Mouse (Mus musculus): ENCODE data around the gene Nol6. TPM values are rescaled to one million over a fixed set of nuclear protein-coding genes. Genes with fewer than 3 reads are reported as not detected.

Nol6 gene
- total and polyA plus RNA-seq, 2 experiments from 2014 or later: 7.3 to 39.8 TPM

DNA sequence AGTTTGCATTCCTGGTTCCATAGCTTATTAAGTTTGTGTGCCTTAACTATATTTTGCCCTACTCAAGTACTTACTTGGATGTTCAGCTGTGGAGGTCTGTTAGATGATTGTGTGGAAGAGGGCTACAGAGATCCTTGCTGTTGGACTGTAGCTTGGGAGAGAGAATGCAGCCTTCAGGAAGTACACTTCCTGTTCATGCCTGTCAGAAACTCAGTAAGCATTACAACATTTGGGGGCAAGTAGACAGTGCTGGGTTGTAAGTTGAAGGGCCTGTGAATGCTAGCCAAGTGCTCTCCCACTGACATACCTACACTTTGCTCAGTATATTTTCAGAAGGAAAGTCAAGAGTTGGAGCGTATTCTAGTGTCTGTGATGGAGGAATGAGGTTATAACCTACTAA, 34.0 kb upstream of the Nol6 start:
- no peak for TF ChIP-seq EP300 (IDR thresholded peaks at IDR 0.05; ENCODE audit: low read depth)
- no peak for TF ChIP-seq CTCF (IDR thresholded peaks at IDR 0.05; ENCODE audit: low read depth)
- Histone ChIP-seq H3K27me3 (ENCODE audit: control insufficient read depth, insufficient read depth, low read length) (no peaks in the 10 kb centered on the region), H3K4me3 (ENCODE audit: low read depth, low read length) (no peak overlapping the region), H3K4me1 (ENCODE audit: control insufficient read depth, insufficient read depth) (peaks cover 8% of the 10 kb centered on the region; the same call in 1 of the 2 replicates), H3K4me2 (ENCODE audit: low read depth, low read length) (no peak overlapping the region), H3K27ac (ENCODE audit: low read depth) (no peak overlapping the region), H3K9ac (replicated peaks; ENCODE audit: low read depth, low read length) (no peak overlapping the region), H3K36me3 (replicated peaks; ENCODE audit: control insufficient read depth, insufficient read depth, low read length) (no peaks in the 10 kb centered on the region), H3K9me3 (replicated peaks; ENCODE audit: control insufficient read depth, low read length) (no peaks in the 10 kb centered on the region)
- no peak for ATAC-seq (ENCODE audit: insufficient read depth, low read depth)
- 96% methylated on average over 1 of the region's 1 CpGs for WGBS
- no peak for DNase-seq (ENCODE audit: low spot score)

DNA sequence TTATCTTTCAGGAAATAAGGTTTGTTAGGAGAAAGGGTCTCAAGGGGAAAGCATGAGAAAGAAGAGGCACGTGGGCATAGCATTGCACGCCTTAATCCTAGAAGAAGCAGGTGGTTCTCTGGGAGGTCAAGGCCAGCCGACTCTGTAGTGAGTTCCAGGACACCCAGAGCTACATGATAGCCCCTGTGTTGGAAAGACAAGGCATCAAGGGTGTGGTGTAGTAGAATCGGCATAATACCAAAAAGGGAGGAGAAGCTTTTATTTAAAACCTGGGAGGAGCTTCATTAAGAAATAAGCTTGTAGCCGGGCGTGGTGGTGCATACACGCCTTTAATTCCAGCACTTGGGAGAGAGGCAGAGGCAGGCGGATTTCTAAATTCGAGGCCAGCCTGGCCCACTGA, 32.7 kb upstream of the Nol6 start:
- no peaks in the 10 kb centered on the region for H3K9me3 ChIP-seq (replicated peaks; ENCODE audit: control insufficient read depth, low read length)
- H3K4me1 ChIP-seq (ENCODE audit: control insufficient read depth, insufficient read depth): peaks cover 8% of the 10 kb centered on the region; the same call in 1 of the 2 replicates
- ATAC-seq (ENCODE audit: insufficient read depth, low read depth) (no peak), DNase-seq (ENCODE audit: low spot score) (no peak)
- H3K27ac ChIP-seq (ENCODE audit: low read depth): no peak overlapping the region
- WGBS: 77% methylated on average over 9 of the region's 9 CpGs
- TF ChIP-seq CTCF (IDR thresholded peaks at IDR 0.05; ENCODE audit: low read depth) (no peak), EP300 (IDR thresholded peaks at IDR 0.05; ENCODE audit: low read depth) (no peak)
- H3K4me2 ChIP-seq (ENCODE audit: low read depth, low read length): no peak overlapping the region
- H3K36me3 ChIP-seq (replicated peaks; ENCODE audit: control insufficient read depth, insufficient read depth, low read length): no peaks in the 10 kb centered on the region
- no peak overlapping the region for H3K4me3 ChIP-seq (ENCODE audit: low read depth, low read length)
- no peak overlapping the region for H3K9ac ChIP-seq (replicated peaks; ENCODE audit: low read depth, low read length)
- no peaks in the 10 kb centered on the region for H3K27me3 ChIP-seq (ENCODE audit: control insufficient read depth, insufficient read depth, low read length)

DNA sequence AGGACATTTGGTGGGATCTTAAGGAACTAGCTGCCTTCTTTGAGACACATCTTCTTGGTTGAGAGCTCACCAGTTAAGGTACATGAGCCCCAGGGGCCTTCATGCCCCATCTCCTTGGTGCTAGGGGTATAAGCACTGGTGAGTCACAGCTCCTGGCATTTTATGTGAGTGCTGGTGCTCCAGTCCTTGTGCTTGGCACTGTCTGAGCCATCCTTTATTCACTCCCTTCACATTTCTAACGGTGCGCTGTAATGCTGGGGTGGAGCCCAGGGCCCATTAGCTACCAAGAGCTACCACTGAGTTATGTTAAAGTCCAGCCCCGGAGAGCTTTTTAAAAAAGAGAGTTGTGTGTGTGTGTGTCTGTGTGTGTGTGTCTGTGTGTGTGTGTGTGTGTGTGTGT, 28.9 kb upstream of the Nol6 start:
- ATAC-seq (ENCODE audit: insufficient read depth, low read depth) (no peak), DNase-seq (ENCODE audit: low spot score) (no peak)
- no peak for TF ChIP-seq EP300 (IDR thresholded peaks at IDR 0.05; ENCODE audit: low read depth)
- no peak for TF ChIP-seq CTCF (IDR thresholded peaks at IDR 0.05; ENCODE audit: low read depth)
- no peaks in the 10 kb centered on the region for H3K27me3 ChIP-seq (ENCODE audit: control insufficient read depth, insufficient read depth, low read length)
- H3K27ac ChIP-seq (ENCODE audit: low read depth): no peak overlapping the region
- 0 out of 2 replicates have a peak, but pooled peaks cover 3% of the 10 kb centered on the region for H3K36me3 ChIP-seq (replicated peaks; ENCODE audit: control insufficient read depth, insufficient read depth, low read length)
- H3K4me1 ChIP-seq (ENCODE audit: control insufficient read depth, insufficient read depth): peaks cover 5% of the 10 kb centered on the region; the same call in 1 of the 2 replicates
- no peaks in the 10 kb centered on the region for H3K9me3 ChIP-seq (replicated peaks; ENCODE audit: control insufficient read depth, low read length)
- no peak overlapping the region for H3K9ac ChIP-seq (replicated peaks; ENCODE audit: low read depth, low read length)
- no peak overlapping the region for H3K4me3 ChIP-seq (ENCODE audit: low read depth, low read length)
- WGBS: 70% methylated on average over 3 of the region's 3 CpGs
- H3K4me2 ChIP-seq (ENCODE audit: low read depth, low read length): no peak overlapping the region

DNA sequence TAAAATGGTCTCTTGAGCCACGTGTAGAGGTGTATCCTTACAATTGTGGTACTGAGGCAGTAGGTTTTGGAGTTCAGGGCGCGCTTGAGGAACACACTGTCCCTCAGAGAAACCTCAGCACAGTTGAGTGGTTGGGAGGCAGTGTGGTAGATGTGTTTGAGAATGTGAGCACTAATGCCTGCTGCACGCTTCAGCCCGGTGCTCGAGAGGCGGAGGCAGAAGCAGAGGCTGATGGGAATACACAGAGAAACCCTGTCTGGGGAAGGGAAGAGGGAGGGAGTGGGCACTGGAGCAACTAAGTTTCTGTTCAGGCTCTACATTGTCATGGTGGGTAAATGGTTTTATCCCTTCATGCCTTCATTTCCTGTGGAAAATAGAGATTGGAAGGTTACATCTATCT, 26.9 kb upstream of the Nol6 start:
- Histone ChIP-seq H3K4me1 (ENCODE audit: control insufficient read depth, insufficient read depth) (no peaks in the 10 kb centered on the region), H3K9me3 (replicated peaks; ENCODE audit: control insufficient read depth, low read length) (no peaks in the 10 kb centered on the region), H3K27ac (ENCODE audit: low read depth) (no peak overlapping the region), H3K4me2 (ENCODE audit: low read depth, low read length) (no peak overlapping the region), H3K27me3 (ENCODE audit: control insufficient read depth, insufficient read depth, low read length) (no peaks in the 10 kb centered on the region), H3K4me3 (ENCODE audit: low read depth, low read length) (no peak overlapping the region), H3K9ac (replicated peaks; ENCODE audit: low read depth, low read length) (no peak overlapping the region), H3K36me3 (replicated peaks; ENCODE audit: control insufficient read depth, insufficient read depth, low read length) (0 out of 2 replicates have a peak, but pooled peaks cover 3% of the 10 kb centered on the region)
- TF ChIP-seq EP300 (IDR thresholded peaks at IDR 0.05; ENCODE audit: low read depth) (no peak), CTCF (IDR thresholded peaks at IDR 0.05; ENCODE audit: low read depth) (no peak)
- no peak for DNase-seq (ENCODE audit: low spot score)
- ATAC-seq (ENCODE audit: insufficient read depth, low read depth): no peak
- 91% methylated on average over 7 of the region's 7 CpGs for WGBS

DNA sequence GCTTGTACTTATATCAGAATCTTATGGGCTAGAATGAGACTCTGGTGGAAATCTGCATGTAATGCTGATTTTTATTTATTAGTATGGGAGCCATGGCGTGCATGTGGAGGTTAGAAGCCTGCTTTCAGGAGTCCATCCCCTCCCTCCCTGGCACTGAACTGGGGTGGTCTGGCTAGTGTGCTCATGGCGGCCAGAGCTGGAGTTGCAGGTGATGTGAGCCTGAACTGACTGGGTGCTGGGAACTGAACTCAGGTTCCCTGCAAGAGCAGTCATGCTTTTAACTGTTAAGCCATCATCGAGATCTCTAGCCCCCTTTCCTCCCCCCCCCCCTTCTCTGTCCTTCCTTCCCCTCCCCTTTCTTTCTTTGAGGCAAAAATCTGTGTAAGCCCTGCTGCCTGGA, 25.6 kb upstream of the Nol6 start:
- Histone ChIP-seq H3K4me2 (ENCODE audit: low read depth, low read length) (no peak overlapping the region), H3K4me1 (ENCODE audit: control insufficient read depth, insufficient read depth) (no peaks in the 10 kb centered on the region), H3K9me3 (replicated peaks; ENCODE audit: control insufficient read depth, low read length) (no peaks in the 10 kb centered on the region), H3K4me3 (ENCODE audit: low read depth, low read length) (no peak overlapping the region), H3K36me3 (replicated peaks; ENCODE audit: control insufficient read depth, insufficient read depth, low read length) (0 out of 2 replicates have a peak, but pooled peaks cover 3% of the 10 kb centered on the region), H3K27ac (ENCODE audit: low read depth) (no peak overlapping the region), H3K9ac (replicated peaks; ENCODE audit: low read depth, low read length) (no peak overlapping the region), H3K27me3 (ENCODE audit: control insufficient read depth, insufficient read depth, low read length) (no peaks in the 10 kb centered on the region)
- WGBS: 82% methylated on average over 3 of the region's 3 CpGs
- TF ChIP-seq CTCF (IDR thresholded peaks at IDR 0.05; ENCODE audit: low read depth): no peak
- no peak for TF ChIP-seq EP300 (IDR thresholded peaks at IDR 0.05; ENCODE audit: low read depth)
- no peak for DNase-seq (ENCODE audit: low spot score)
- no peak for ATAC-seq (ENCODE audit: insufficient read depth, low read depth)

DNA sequence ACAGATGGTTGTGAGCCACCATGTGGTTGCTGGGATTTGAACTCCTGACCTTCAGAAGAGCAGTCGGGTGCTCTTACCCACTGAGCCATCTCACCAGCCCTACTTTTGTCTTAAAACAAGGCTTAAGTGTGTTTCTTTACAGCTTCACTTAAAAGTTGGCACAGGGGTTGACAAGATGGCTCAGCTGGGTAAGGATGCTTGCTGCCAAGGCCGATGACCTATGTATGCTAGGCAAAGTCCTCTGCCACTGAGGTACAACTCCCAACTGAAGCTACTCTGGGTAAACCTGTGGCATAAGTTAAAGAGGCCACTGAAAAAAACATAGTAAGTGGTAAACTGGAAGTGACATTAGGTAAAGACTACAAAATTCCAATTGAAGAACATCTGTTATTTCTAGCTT, 18.3 kb upstream of the Nol6 start:
- H3K27ac ChIP-seq (ENCODE audit: low read depth): no peak overlapping the region
- DNase-seq (ENCODE audit: low spot score): no peak
- 0 out of 2 replicates have a peak, but pooled peaks cover 5% of the 10 kb centered on the region for H3K4me1 ChIP-seq (ENCODE audit: control insufficient read depth, insufficient read depth)
- H3K36me3 ChIP-seq (replicated peaks; ENCODE audit: control insufficient read depth, insufficient read depth, low read length): peaks cover 15% of the 10 kb centered on the region
- H3K27me3 ChIP-seq (ENCODE audit: control insufficient read depth, insufficient read depth, low read length): no peaks in the 10 kb centered on the region
- H3K9me3 ChIP-seq (replicated peaks; ENCODE audit: control insufficient read depth, low read length): 0 out of 2 replicates have a peak, but pooled peaks cover 3% of the 10 kb centered on the region
- no peak overlapping the region for H3K4me3 ChIP-seq (ENCODE audit: low read depth, low read length)
- TF ChIP-seq CTCF (IDR thresholded peaks at IDR 0.05; ENCODE audit: low read depth): no peak
- TF ChIP-seq EP300 (IDR thresholded peaks at IDR 0.05; ENCODE audit: low read depth): no peak
- no peak overlapping the region for H3K4me2 ChIP-seq (ENCODE audit: low read depth, low read length)
- H3K9ac ChIP-seq (replicated peaks; ENCODE audit: low read depth, low read length): no peak overlapping the region
- WGBS: 88% methylated on average over 2 of the region's 2 CpGs
- no peak for ATAC-seq (ENCODE audit: insufficient read depth, low read depth)
